Mouse (Mus musculus) heart, embryonic 15.5 days (tissue): Measurements from ENCODE around the gene Rpl23. TPM values are rescaled to one million over a fixed set of nuclear protein-coding genes. Genes with fewer than 3 reads are reported as not detected.
A peak's percentile ranks its signal among the peaks of the same experiment; 100 is the strongest.

ENCODE experiments used
- ATAC-seq: fragments of 200-750 bp; cut with Nextera tagmentation; replicated peaks from 2 replicates; pipeline ENCODE4 v1.8.0; 2017; ENCODE audit warnings: low read depth, moderate TSS enrichment; ENCODE audit not compliant: insufficient number of reproducible peaks, insufficient read depth, low FRiP score
- H3K27ac ChIP-seq: fragments of 300-500 bp; sonication (generic); 2 replicates; pipeline ENCODE4 v1.5.1; 2015; ENCODE audit warnings: mild to moderate bottlenecking, inconsistent platforms
- H3K27me3 ChIP-seq: fragments of 300-500 bp; sonication (generic); 2 replicates; pipeline ENCODE4 v1.6.1; 2015; ENCODE audit warnings: inconsistent platforms
- H3K36me3 ChIP-seq: fragments of 300-500 bp; sonication (generic); 2 replicates; pipeline ENCODE4 v1.6.1; 2015; ENCODE audit warnings: mild to moderate bottlenecking, inconsistent platforms
- H3K4me1 ChIP-seq: fragments of 300-500 bp; sonication (generic); replicated peaks from 2 replicates; pipeline ENCODE4 v1.6.1; 2015; ENCODE audit warnings: inconsistent platforms
- H3K4me2 ChIP-seq: fragments of 300-500 bp; sonication (generic); 2 replicates; pipeline ENCODE4 v1.6.1; 2015; ENCODE audit warnings: inconsistent platforms, mild to moderate bottlenecking, moderate library complexity
- H3K4me3 ChIP-seq: fragments of 300-500 bp; sonication (generic); 2 replicates; pipeline ENCODE4 v1.5.1; 2015; ENCODE audit warnings: mild to moderate bottlenecking, inconsistent platforms
- H3K9ac ChIP-seq: fragments of 300-500 bp; sonication (generic); 2 replicates; pipeline ENCODE4 v1.6.1; 2015; ENCODE audit warnings: mild to moderate bottlenecking, inconsistent platforms
- H3K9me3 ChIP-seq: fragments of 300-500 bp; sonication (generic); replicated peaks from 2 replicates; pipeline ENCODE4 v1.6.1; 2016; ENCODE audit warnings: inconsistent platforms
- WGBS: fragments of 180-500 bp; shearing (Covaris S2); methylation state at CpG from one replicate; pipeline ENCODE4 v1.1.7; 2015; ENCODE audit warnings: mixed read lengths; 5-methylcytosine and 5-hydroxymethylcytosine counted together
- polyA plus RNA-seq: library from polyadenylated mRNA; unstranded; fragments of >200 nt; fragmentation: Nextera tagmentation; extraction: Ambion mirVana; gene quantifications from 2 replicates; pipeline ENCODE4 v1.2.1, GENCODE M21; 2015

Rpl23 gene
- polyA plus RNA-seq, 1 experiment from 2014 or later: 399 TPM

- peaks cover 92% of the 10 kb centered on the region for H3K4me1 ChIP-seq
- 76% methylated on average over 17 of the region's 17 CpGs for WGBS
- no peak overlapping the region for H3K4me2 ChIP-seq
- H3K27me3 ChIP-seq: no peaks in the 10 kb centered on the region
- no peak overlapping the region for H3K4me3 ChIP-seq
- H3K9ac ChIP-seq: no peak overlapping the region
- H3K36me3 ChIP-seq: peaks cover 17% of the 10 kb centered on the region
- no peak for ATAC-seq
- H3K9me3 ChIP-seq: no peaks in the 10 kb centered on the region
- H3K27ac ChIP-seq: no peak overlapping the region
Measured at GRCm38 (mm10) chr11:97813746-97814515, 31.7 kb upstream of the Rpl23 start.

- 55% methylated on average over 7 of the region's 7 CpGs for WGBS
Measured at GRCm38 (mm10) chr11:97813085-97813484, 30.8 kb upstream of the Rpl23 start.

GRCm38 (mm10) chr11:97812491-97812921, 30.3 kb upstream of the Rpl23 start:
- 58% methylated on average over 3 of the region's 3 CpGs for WGBS
- no peak overlapping the region for H3K4me2 ChIP-seq
- no peak overlapping the region for H3K4me3 ChIP-seq
- H3K9me3 ChIP-seq: no peaks in the 10 kb centered on the region
- H3K9ac ChIP-seq: no peak overlapping the region; the same call in 1 of the 2 replicates
- H3K4me1 ChIP-seq: peaks cover 92% of the 10 kb centered on the region
- H3K27me3 ChIP-seq: no peaks in the 10 kb centered on the region
- H3K36me3 ChIP-seq: peaks cover 17% of the 10 kb centered on the region
- no peak for ATAC-seq
- no peak overlapping the region for H3K27ac ChIP-seq

More at GRCm38 (mm10) chr11:97813085-97813484, 30.8 kb upstream of the Rpl23 start:
- H3K36me3 ChIP-seq: peaks cover 17% of the 10 kb centered on the region
- peaks cover 92% of the 10 kb centered on the region for H3K4me1 ChIP-seq
- no peak for ATAC-seq
- no peak overlapping the region for H3K4me3 ChIP-seq
- H3K27ac ChIP-seq: no peak overlapping the region
- no peak overlapping the region for H3K9ac ChIP-seq
- H3K4me2 ChIP-seq: no peak overlapping the region
- no peaks in the 10 kb centered on the region for H3K27me3 ChIP-seq
- H3K9me3 ChIP-seq: no peaks in the 10 kb centered on the region

- ATAC-seq: no peak
- Histone ChIP-seq H3K9me3 (no peaks in the 10 kb centered on the region), H3K4me2 (no peak overlapping the region), H3K36me3 (peaks cover 21% of the 10 kb centered on the region), H3K4me1 (peaks cover 91% of the 10 kb centered on the region), H3K4me3 (no peak overlapping the region), H3K9ac (no peak overlapping the region), H3K27ac (no peak overlapping the region), H3K27me3 (no peaks in the 10 kb centered on the region)
- 42% methylated on average over 12 of the region's 13 CpGs for WGBS
Measured at GRCm38 (mm10) chr11:97811569-97812362, 29.5 kb upstream of the Rpl23 start.

GRCm38 (mm10) chr11:97810970-97811369, 28.7 kb upstream of the Rpl23 start:
- ATAC-seq: no peak
- Histone ChIP-seq H3K4me3 (no peak overlapping the region), H3K27ac (no peak overlapping the region), H3K27me3 (no peaks in the 10 kb centered on the region), H3K4me2 (no peak overlapping the region), H3K9ac (no peak overlapping the region), H3K9me3 (no peaks in the 10 kb centered on the region), H3K4me1 (peaks cover 91% of the 10 kb centered on the region), H3K36me3 (peaks cover 15% of the 10 kb centered on the region)
- 62% methylated on average over 3 of the region's 3 CpGs for WGBS

- Histone ChIP-seq H3K4me2 (no peak overlapping the region), H3K27ac (no peak overlapping the region)
Measured at GRCm38 (mm10) chr11:97810356-97810755, 28.1 kb upstream of the Rpl23 start.

GRCm38 (mm10) chr11:97809235-97810121, 27.2 kb upstream of the Rpl23 start:
- Histone ChIP-seq H3K4me1 (peaks cover 96% of the 10 kb centered on the region), H3K4me2 (no peak overlapping the region), H3K4me3 (no peak overlapping the region), H3K27ac (peak overlapping the region; percentile 63), H3K27me3 (no peaks in the 10 kb centered on the region), H3K9ac (no peak overlapping the region), H3K9me3 (no peaks in the 10 kb centered on the region), H3K36me3 (0 out of 2 replicates have a peak, but pooled peaks cover 6% of the 10 kb centered on the region)
- no peak for ATAC-seq
- 46% methylated on average over 7 of the region's 7 CpGs for whole genome bisulfite sequencing

More at GRCm38 (mm10) chr11:97810356-97810755, 28.1 kb upstream of the Rpl23 start:
- Histone ChIP-seq H3K9me3 (no peaks in the 10 kb centered on the region), H3K4me3 (no peak overlapping the region), H3K27me3 (no peaks in the 10 kb centered on the region), H3K9ac (no peak overlapping the region), H3K36me3 (peaks cover 9% of the 10 kb centered on the region; the same call in 1 of the 2 replicates), H3K4me1 (peaks cover 91% of the 10 kb centered on the region)
- WGBS: 55% methylated on average over 7 of the region's 7 CpGs
- ATAC-seq: no peak

GRCm38 (mm10) chr11:97808621-97809234, 26.5 kb upstream of the Rpl23 start:
- Histone ChIP-seq H3K27ac (peak overlapping the region; percentile 63), H3K9me3 (no peaks in the 10 kb centered on the region), H3K4me2 (no peak overlapping the region), H3K27me3 (no peaks in the 10 kb centered on the region), H3K36me3 (0 out of 2 replicates have a peak, but pooled peaks cover 6% of the 10 kb centered on the region), H3K4me1 (peaks cover 99% of the 10 kb centered on the region), H3K4me3 (no peak overlapping the region), H3K9ac (no peak overlapping the region)
- peak; percentile 33; the same call in 1 of the 2 replicates for ATAC-seq
- WGBS: 39% methylated on average over 5 of the region's 5 CpGs

GRCm38 (mm10) chr11:97808093-97808492, 25.9 kb upstream of the Rpl23 start:
- Histone ChIP-seq H3K4me3 (no peak overlapping the region), H3K9ac (no peak overlapping the region), H3K27ac (peak overlapping the region; percentile 63), H3K4me2 (no peak overlapping the region), H3K27me3 (no peaks in the 10 kb centered on the region), H3K9me3 (no peaks in the 10 kb centered on the region), H3K4me1 (peaks cover 94% of the 10 kb centered on the region), H3K36me3 (0 out of 2 replicates have a peak, but pooled peaks cover 3% of the 10 kb centered on the region)
- no peak for ATAC-seq
- WGBS: 36% methylated on average over 2 of the region's 2 CpGs

GRCm38 (mm10) chr11:97807626-97808025, 25.4 kb upstream of the Rpl23 start:
- 0 out of 2 replicates have a peak, but pooled peaks cover 3% of the 10 kb centered on the region for H3K36me3 ChIP-seq
- WGBS: 28% methylated on average over 6 of the region's 6 CpGs
- H3K9ac ChIP-seq: no peak overlapping the region
- H3K27me3 ChIP-seq: no peaks in the 10 kb centered on the region
- H3K4me2 ChIP-seq: no peak overlapping the region
- no peak for ATAC-seq
- no peaks in the 10 kb centered on the region for H3K9me3 ChIP-seq
- H3K4me3 ChIP-seq: no peak overlapping the region
- H3K4me1 ChIP-seq: peaks cover 92% of the 10 kb centered on the region
- peak overlapping the region; percentile 63 for H3K27ac ChIP-seq
